Mouse (Mus musculus) CH12.LX (cell line): ENCODE results near the gene Ap3d1.

Source experiments
- BHLHE40 ChIP-seq: IDR thresholded peaks from 2 replicates; pipeline ENCODE4 v1.6.1; 2011; ENCODE audit warnings: mild to moderate bottlenecking, low read depth, low read length, improper control_type of control experiment
- CTCF ChIP-seq, 2 experiments: IDR thresholded peaks in 1 of 2; conservative IDR thresholded peaks in 1 of 2; 2 replicates each; pipeline ENCODE4 v1.5.1; 2011 to 2012; ENCODE audit warnings: low read depth in 2 of 2, low read length in 2 of 2, improper control_type of control experiment in 1 of 2, inconsistent platforms in 1 of 2, mild to moderate bottlenecking in 1 of 2, moderate library complexity in 1 of 2
- E2F4 ChIP-seq: IDR thresholded peaks from 2 replicates; pipeline ENCODE4 v1.6.1; 2011; ENCODE audit warnings: low read depth, low read length, improper control_type of control experiment; ENCODE audit not compliant: insufficient replicate concordance
- EP300 ChIP-seq: IDR thresholded peaks from 2 replicates; pipeline ENCODE4 v1.6.1; 2011; ENCODE audit warnings: low read length, improper control_type of control experiment
- HCFC1 ChIP-seq: IDR thresholded peaks from 2 replicates; pipeline ENCODE4 v1.6.1; 2012; ENCODE audit warnings: low read depth, mild to moderate bottlenecking, inconsistent platforms, low read length, improper control_type of control experiment
- JUND ChIP-seq: conservative IDR thresholded peaks from 2 replicates; pipeline ENCODE4 v1.6.1; 2011; ENCODE audit warnings: low read depth, low read length, improper control_type of control experiment
- POLR2A ChIP-seq: IDR thresholded peaks from 2 replicates; pipeline ENCODE4 v1.6.1; 2011; ENCODE audit warnings: low read depth, mild to moderate bottlenecking, improper control_type of control experiment, low read length
- POLR2AphosphoS2 ChIP-seq: IDR thresholded peaks from 2 replicates; pipeline ENCODE4 v1.6.1; 2011; ENCODE audit warnings: low read depth, low read length, improper control_type of control experiment
- TCF12 ChIP-seq: IDR thresholded peaks from 2 replicates; pipeline ENCODE4 v1.6.1; 2014; ENCODE audit warnings: low read depth, mild to moderate bottlenecking, inconsistent platforms, low read length, improper control_type of control experiment
- ZC3H11A ChIP-seq: IDR thresholded peaks from 2 replicates; pipeline ENCODE4 v1.6.1; 2012; ENCODE audit warnings: low read depth, mild to moderate bottlenecking, inconsistent platforms, low read length, improper control_type of control experiment
- ZMIZ1 ChIP-seq: IDR thresholded peaks from 2 replicates; pipeline ENCODE4 v1.6.1; 2012; ENCODE audit warnings: low read depth, mild to moderate bottlenecking, inconsistent platforms, low read length, improper control_type of control experiment
- ZNF384 ChIP-seq: IDR thresholded peaks from 2 replicates; pipeline ENCODE4 v1.6.1; 2012; ENCODE audit warnings: low read depth, low read length, improper control_type of control experiment, inconsistent platforms

- TF ChIP-seq ZC3H11A (no peak), E2F4 (no peak), EP300 (peak; percentile 55), CTCF (conservative IDR thresholded peaks at IDR 0.05 in 1 of 2, IDR thresholded peaks at IDR 0.05 in 1 of 2; ENCODE audit: low read depth in 2 of 2, low read length in 2 of 2) (no peak), JUND (no peak), HCFC1 (no peak), TCF12 (peak; percentile 86; the same call in 1 of the 2 replicates), ZMIZ1 (peak; percentile 12; the same call in 1 of the 2 replicates), ZNF384 (no peak), POLR2AphosphoS2 (no peak), POLR2A (peak; percentile 52), BHLHE40 (peak; percentile 75)
Measured at GRCm38 (mm10) chr10:80694159-80694938, 47.7 kb downstream of the Ap3d1 start.
